Mouse (Mus musculus) common myeloid progenitor, adult 5-6 weeks (primary cell): ENCODE data around the gene Zfand3. TPM values are rescaled to one million over a fixed set of nuclear protein-coding genes. Genes with fewer than 3 reads are reported as not detected.

Source experiments
- ATAC-seq: replicated peaks from 2 replicates; pipeline ENCODE4 v1.8.0; 2016; ENCODE audit warnings: low read depth, mild to moderate bottlenecking, moderate TSS enrichment, inconsistent platforms; ENCODE audit not compliant: poor library complexity, severe bottlenecking
- total RNA-seq: library from RNA; stranded (forward); fragments of 200-1000, 187-1606 nt; gene quantifications from 2 replicates; pipeline ENCODE4 v1.2.3, GENCODE M21; 2017

The Zfand3 gene
- total RNA-seq = 10.0 and 27.3 TPM in 2 replicates

- ATAC-seq = peak; percentile 83
Measured at GRCm38 (mm10) chr17:30004203-30005102, at the start of gene Zfand3. Gene Zfand3, plus strand, starts transcription at chr17:30004733.

DNA sequence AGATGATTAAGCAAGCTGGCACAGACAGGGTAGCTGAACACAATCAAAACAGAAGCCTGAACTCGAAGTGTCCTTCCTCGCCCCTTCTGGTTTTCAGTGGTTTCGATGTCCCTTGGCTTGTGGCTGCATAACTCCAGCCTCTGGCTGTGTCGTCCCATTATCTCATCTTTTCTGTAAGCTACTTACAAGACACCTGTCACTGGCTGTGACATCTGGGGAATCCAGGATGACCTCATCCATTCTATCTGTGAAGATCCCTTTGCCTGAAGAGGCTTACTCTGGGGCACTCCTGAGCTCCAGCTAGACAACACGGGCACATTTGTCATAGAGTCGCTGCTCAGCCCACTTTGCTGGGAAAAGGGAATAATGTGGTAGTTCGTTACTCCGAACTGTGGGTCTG lies 48.7 kb upstream of the Zfand3 start:
- no peak for ATAC-seq

DNA sequence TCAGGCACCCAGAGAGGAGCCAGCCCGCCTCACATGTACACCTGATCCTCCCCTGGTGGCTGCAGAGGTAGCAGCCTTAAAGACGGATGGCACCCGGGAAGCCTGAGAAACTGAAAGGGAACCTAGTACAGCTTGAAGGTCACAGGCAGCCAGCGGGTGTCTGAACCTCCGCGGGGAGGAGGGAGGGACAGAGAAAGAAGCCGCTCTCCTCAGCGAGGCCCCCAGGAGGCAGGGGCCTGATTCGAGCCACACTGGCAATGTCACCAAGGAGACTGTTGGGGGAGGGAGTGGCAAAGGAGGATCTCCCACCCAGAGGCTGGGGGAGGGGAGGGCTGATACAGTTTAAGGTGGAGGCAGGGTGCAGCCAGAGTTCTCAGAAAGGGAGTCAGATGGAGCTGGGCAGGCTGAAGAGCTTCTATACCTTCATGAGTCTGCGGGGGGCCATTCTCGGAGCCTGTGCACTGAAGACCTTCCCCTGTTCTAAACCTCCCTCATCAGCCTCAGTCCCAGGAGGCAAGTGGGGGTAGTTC lies 40.7 kb upstream of the Zfand3 start:
- ATAC-seq = peak; percentile 58

DNA sequence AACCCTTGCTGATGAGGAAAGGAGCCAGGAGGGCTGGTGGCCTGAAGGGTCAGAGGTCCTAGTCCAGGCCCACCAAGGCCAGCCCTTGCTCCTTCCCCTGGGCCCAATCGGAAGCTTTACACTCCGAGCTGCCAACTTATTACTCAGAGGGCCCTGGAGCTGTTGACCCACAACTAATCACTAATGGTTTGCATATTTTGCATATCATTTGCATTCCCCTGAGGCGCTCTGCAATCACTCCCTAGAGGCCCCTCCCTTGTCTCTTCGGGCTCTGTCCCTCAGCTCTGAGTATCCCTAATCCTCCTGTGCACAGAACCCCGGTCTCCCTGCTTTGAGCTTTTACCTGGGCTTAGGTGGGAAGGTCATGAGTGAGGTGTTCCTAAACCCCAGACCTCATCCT lies 39.0 kb upstream of the Zfand3 start:
- ATAC-seq = no peak

DNA sequence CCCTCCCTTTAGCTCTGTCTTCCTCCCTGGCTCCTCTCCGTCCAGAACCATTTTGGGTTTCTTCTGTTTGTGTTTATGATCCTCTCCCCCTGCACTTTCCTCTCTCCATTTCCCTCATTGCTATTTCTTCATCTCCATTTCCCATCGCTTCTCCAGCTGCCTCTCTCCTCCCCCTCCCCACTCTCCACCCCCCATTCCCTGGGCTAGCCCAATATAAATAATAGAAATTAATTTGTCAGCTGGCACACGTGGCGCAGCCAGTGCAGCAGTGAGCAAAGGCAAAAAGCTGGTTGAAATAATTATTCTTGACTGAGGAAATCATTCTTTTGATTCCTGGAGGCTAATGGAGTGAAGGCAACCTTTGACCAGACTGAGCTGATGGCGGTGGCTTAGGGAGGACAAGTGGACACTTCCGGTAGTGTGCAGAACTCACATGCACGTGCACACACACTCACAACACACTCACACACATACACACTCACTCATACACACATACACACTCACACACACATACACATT lies 34.4 kb upstream of the Zfand3 start, which contains the start of gene Mdga1:
Mdga1 (minus strand) TSS at position 51 of the 519 bp plus-strand sequence.
- no peak for ATAC-seq

DNA sequence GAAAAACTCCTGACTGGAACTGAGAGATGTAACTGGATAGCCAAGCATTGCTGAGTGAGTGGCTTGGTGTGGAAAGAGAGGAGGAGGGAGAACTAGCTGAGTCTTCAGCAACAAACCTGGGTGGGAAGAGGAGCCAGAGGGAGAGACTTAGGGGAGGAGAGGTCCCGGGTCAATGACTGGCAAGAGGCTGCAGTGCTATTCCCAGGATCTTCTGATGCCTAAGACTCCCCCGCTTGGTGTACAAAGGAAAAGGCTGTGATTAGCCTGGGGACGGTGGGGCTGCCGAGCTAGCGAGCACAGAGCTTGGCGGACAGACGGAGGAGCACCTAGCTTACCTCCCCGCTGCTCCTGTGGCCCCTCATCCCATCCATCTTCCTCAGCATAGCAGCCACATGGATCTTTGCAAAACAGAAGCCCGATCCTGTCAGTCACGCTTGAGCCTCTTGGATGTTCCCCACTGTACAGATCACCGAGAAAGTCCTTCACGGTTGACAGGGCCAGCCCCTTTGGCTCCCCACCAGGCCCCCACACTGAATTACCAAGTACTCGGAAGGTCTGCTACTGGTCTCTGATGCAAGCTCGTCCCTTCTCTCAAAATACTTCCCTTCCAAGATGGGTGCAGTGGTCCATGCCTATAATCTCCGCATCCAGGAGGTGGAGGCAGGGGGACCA lies 32.6 kb upstream of the Zfand3 start:
- ATAC-seq = no peak

GRCm38 (mm10) chr17:29973226-29973625 lies 31.3 kb upstream of the Zfand3 start:
- ATAC-seq = no peak

- ATAC-seq = peak; percentile 79
Measured at GRCm38 (mm10) chr17:29975731-29976130, 28.8 kb upstream of the Zfand3 start.

- no peak for ATAC-seq
Measured at GRCm38 (mm10) chr17:29979020-29979419, 25.5 kb upstream of the Zfand3 start.

GRCm38 (mm10) chr17:29979841-29980240 lies 24.7 kb upstream of the Zfand3 start:
- peak; percentile 65 for ATAC-seq

GRCm38 (mm10) chr17:29981568-29981967 lies 23.0 kb upstream of the Zfand3 start:
- ATAC-seq = no peak

GRCm38 (mm10) chr17:29983190-29983589 lies 21.3 kb upstream of the Zfand3 start:
- ATAC-seq = no peak

- no peak for ATAC-seq
Measured at GRCm38 (mm10) chr17:29984931-29985330, 19.6 kb upstream of the Zfand3 start.

GRCm38 (mm10) chr17:29985534-29985933 lies 19.0 kb upstream of the Zfand3 start:
- no peak for ATAC-seq

DNA sequence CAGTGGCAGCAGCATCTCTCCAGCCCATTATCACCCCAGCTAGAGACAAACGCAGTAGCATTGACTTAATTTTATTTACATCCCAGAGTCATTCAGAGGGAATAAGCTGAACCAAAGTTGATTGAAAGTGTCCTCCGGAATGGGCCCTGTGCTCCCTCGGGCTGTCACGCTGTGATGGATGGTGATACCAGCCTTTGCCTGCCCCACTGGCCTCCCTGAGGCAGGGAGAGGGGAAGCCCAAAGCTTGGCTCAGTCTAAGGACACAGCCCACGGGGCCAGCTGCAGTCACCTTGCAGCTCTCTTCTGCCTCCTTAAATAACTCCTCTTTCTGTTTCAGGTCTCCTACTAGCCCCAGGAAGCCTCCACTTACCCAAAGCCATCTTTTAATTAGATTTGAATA lies 16.4 kb upstream of the Zfand3 start:
- no peak for ATAC-seq

DNA sequence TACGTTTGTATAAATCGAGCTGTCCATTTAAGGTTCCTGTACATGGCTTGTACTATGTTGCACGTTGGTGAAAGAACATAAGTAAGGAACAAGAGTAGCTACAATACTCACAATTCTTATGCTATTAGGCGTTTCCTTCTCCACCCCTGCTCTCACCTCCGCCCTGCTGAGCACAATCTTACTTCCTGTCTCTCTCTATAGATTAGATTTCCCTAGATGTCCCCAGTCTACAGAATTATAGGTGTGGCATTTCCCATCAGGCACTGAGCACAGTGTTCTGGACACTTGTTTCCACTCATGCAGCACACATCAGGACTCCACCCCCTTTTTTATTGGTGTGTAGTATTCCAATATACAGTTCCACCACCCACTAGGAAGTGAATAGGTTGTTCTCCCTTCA lies 14.9 kb upstream of the Zfand3 start:
- no peak for ATAC-seq

DNA sequence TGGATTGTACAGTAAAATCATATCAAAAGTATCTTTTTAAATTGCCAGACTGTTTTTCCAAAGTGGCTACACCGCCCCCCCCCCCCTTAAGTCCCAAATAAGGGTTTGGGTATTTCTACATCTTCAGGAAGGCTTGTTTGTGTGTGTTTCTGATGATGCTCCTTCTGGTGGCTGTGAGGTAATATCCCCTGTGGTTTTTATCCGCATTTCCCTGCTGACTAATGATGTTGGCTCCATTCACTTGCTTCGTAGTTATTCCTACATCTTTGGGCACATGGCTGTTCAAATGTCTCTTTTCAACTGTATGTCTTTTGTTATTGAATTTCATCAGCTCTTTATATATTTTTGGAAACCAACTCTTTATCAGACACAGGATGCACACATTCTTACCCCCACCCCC lies 14.4 kb upstream of the Zfand3 start:
- ATAC-seq = no peak

DNA sequence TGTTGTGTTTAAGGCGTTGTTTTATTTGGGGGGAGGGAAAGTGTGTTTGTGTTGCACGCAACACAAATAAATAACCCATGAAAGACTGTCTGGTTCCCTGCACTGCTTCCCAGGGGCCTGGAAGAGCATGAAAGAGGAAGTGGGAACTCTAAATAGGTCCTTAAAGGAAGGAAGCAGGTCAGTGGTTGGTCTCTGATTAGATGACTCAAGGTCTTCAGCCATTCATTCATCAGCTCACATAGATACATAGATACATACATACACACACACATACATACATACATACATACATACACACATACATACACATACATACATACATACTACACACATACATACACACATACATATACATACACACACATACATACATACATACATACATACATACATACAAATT lies 13.7 kb upstream of the Zfand3 start:
- no peak for ATAC-seq

GRCm38 (mm10) chr17:29993488-29993887 lies 11.0 kb upstream of the Zfand3 start:
- no peak for ATAC-seq

DNA sequence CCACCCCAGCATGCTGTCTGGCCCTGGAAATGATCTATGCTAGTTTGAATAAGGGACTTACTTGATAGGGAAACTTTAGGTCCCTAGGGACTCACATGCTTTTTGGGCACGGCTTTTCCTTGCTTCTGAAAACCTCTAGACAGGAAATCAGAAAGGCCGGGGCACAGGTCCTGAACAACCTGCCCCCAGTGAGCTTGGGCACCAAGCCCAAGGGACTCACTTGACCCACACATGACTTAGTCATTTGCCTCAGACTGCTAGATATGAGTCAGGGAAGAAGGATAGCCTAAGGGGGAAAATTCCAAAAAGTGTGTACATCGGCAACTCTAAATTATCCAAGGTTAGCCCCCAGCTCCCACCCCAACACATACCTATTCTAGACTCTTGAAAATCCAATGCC lies 10.5 kb upstream of the Zfand3 start:
- no peak for ATAC-seq

- no peak for ATAC-seq
Measured at GRCm38 (mm10) chr17:29994459-29994858, 10.1 kb upstream of the Zfand3 start.
